Mouse (Mus musculus) lung, postnatal 10 days (tissue): ENCODE measurements around the gene Atp5f1.
A peak's percentile ranks its signal among the peaks of the same experiment; 100 is the strongest.

Experiments
- DNase-seq: peaks from one replicate; pipeline ENCODE4 v3.0.0; 2021

Gene Atp5f1

GRCm38 (mm10) chr3:105899394-105900147 is 60.3 kb downstream of the Atp5f1 start:
- DNase-seq: peak; percentile 89

- no peak for DNase-seq
Measured at GRCm38 (mm10) chr3:105898861-105899260, 61.0 kb downstream of the Atp5f1 start.

GRCm38 (mm10) chr3:105898325-105898724 is 61.6 kb downstream of the Atp5f1 start:
- peak; percentile 57 for DNase-seq

- DNase-seq: no peak
Measured at GRCm38 (mm10) chr3:105896811-105897210, 63.1 kb downstream of the Atp5f1 start.

- peak; percentile 96 for DNase-seq
Measured at GRCm38 (mm10) chr3:105894601-105895592, 65.0 kb downstream of the Atp5f1 start.

GRCm38 (mm10) chr3:105893941-105894391 is 65.9 kb downstream of the Atp5f1 start:
- DNase-seq: peak; percentile 57
